Comparison of ENCODE assay signal across 21 mouse cellular contexts in genomic region chr3:85661926-85662813, GRCm38 (mm10).
A peak's percentile ranks its signal among the peaks of the same experiment; 100 is the strongest.
DNase-seq lines count a peak whose midpoint lies in the region; ATAC-seq and TF ChIP-seq lines count a peak whose summit lies in the region.
"Had no signal": no experiment of that assay in that cellular context is flagged by ENCODE, and none has a peak within 500 bp of the region (broad histone marks: within the 10 kb centered on the region; RNA-seq: fewer than 3 reads in every experiment).

No protein-coding gene starts in this region.

- H3K9ac ChIP-seq in midbrain, embryonic 11.5 days (ENCODE audit: low read length) = no peak overlapping the region
- no peak overlapping the region for H3K9ac ChIP-seq in midbrain, postnatal 0 days (replicated peaks; ENCODE audit: low read length, poor library complexity, severe bottlenecking)
- no peak overlapping the region for H3K9ac ChIP-seq in forebrain, postnatal 0 days

- no peak for DNase-seq in frontal cortex, postnatal 25 days (ENCODE audit: low spot score in 2 of 2)
- DNase-seq in midbrain, embryonic 11.5 days (ENCODE audit: low spot score, missing footprints) = peak; percentile 61
- DNase-seq in midbrain, postnatal 0 days (ENCODE audit: low spot score) = no peak
- DNase-seq in brain, embryonic 14.5 days (ENCODE audit: low read depth) = peak; percentile 62
- DNase-seq in forebrain, postnatal 0 days = peak; percentile 65
- no peak for DNase-seq in cerebellum, adult 9-11 months
- DNase-seq: adrenal gland, postnatal 14 days; cerebellum, adult 9-10 months; heart, postnatal 10 days; kidney, postnatal 25 days; retina, postnatal 1 day; thymus, adult 2 months; thymus, postnatal 4 days had no signal

- no peak overlapping the region for H3K27ac ChIP-seq in midbrain, embryonic 11.5 days (ENCODE audit: low read depth, low read length)
- no peak overlapping the region for H3K27ac ChIP-seq in midbrain, postnatal 0 days (ENCODE audit: low read depth, low read length)
- H3K27ac ChIP-seq in forebrain, postnatal 0 days (ENCODE audit: low read depth, low read length) = peak overlapping the region; percentile 79
- H3K27ac ChIP-seq: embryonic facial prominence, embryonic 10.5 days; hindbrain, postnatal 0 days; macrophage; midbrain, embryonic 10.5 days had no signal

- peak; percentile 57 for ATAC-seq in frontal cortex, adult (ENCODE audit: low TSS enrichment)
- ATAC-seq in midbrain, embryonic 11.5 days (ENCODE audit: low FRiP score) = no peak
- ATAC-seq in midbrain, postnatal 0 days (ENCODE audit: low FRiP score) = no peak
- peak; percentile 57 for ATAC-seq in forebrain, postnatal 0 days
- ATAC-seq: CD4-positive, CD25-positive, alpha-beta regulatory T cell, adult 4 months; hindbrain, postnatal 0 days; intestine, embryonic 16.5 days had no signal

- H3K36me3 ChIP-seq in midbrain, embryonic 11.5 days (ENCODE audit: control insufficient read depth, insufficient read depth, low read length) = no peaks in the 10 kb centered on the region
- no peaks in the 10 kb centered on the region for H3K36me3 ChIP-seq in midbrain, postnatal 0 days (ENCODE audit: insufficient read depth, low read length)
- no peaks in the 10 kb centered on the region for H3K36me3 ChIP-seq in forebrain, postnatal 0 days (ENCODE audit: insufficient read depth)
- H3K36me3 ChIP-seq: embryonic facial prominence, embryonic 10.5 days; midbrain, embryonic 10.5 days had no signal

- no peak for TF ChIP-seq POLR2A in brain, embryonic 14.5 days (IDR thresholded peaks at IDR 0.05; ENCODE audit: borderline replicate concordance, extremely low read depth, insufficient read depth, insufficient read length, poor library complexity, severe bottlenecking)

- H3K27me3 ChIP-seq in midbrain, embryonic 11.5 days (ENCODE audit: control insufficient read depth, insufficient read depth, low read length) = no peaks in the 10 kb centered on the region
- H3K27me3 ChIP-seq in midbrain, postnatal 0 days (ENCODE audit: insufficient read depth, low read length) = no peaks in the 10 kb centered on the region
- no peaks in the 10 kb centered on the region for H3K27me3 ChIP-seq in forebrain, postnatal 0 days (ENCODE audit: insufficient read depth, low read length)

- 84% methylated on average over 10 of the region's 10 CpGs for WGBS in midbrain, embryonic 11.5 days
- 73% methylated on average over 10 of the region's 10 CpGs for WGBS in midbrain, postnatal 0 days
- WGBS in forebrain, postnatal 0 days = 37% methylated on average over 10 of the region's 10 CpGs

- no peak for TF ChIP-seq CTCF in midbrain, postnatal 0 days (IDR thresholded peaks at IDR 0.05)
- no peak for TF ChIP-seq CTCF in brain, embryonic 14.5 days (IDR thresholded peaks at IDR 0.05; ENCODE audit: borderline replicate concordance, extremely low read depth, insufficient read depth, insufficient read length)
- no peak for TF ChIP-seq CTCF in forebrain, postnatal 0 days (IDR thresholded peaks at IDR 0.05; ENCODE audit: low read depth)

- H3K4me3 ChIP-seq in midbrain, embryonic 11.5 days (ENCODE audit: low read depth, low read length) = no peak overlapping the region
- H3K4me3 ChIP-seq in midbrain, postnatal 0 days (ENCODE audit: low read depth, low read length) = no peak overlapping the region
- H3K4me3 ChIP-seq in forebrain, postnatal 0 days (ENCODE audit: low read depth, low read length) = no peak overlapping the region
- H3K4me3 ChIP-seq: embryonic facial prominence, embryonic 10.5 days; midbrain, embryonic 10.5 days had no signal

- H3K4me2 ChIP-seq in midbrain, embryonic 11.5 days = no peak overlapping the region
- H3K4me2 ChIP-seq in midbrain, postnatal 0 days (ENCODE audit: low read depth, low read length, poor library complexity, severe bottlenecking) = no peak overlapping the region
- H3K4me2 ChIP-seq in forebrain, postnatal 0 days (ENCODE audit: low read depth) = no peak overlapping the region
- H3K4me2 ChIP-seq: heart, embryonic 11.5 days had no signal

- no peaks in the 10 kb centered on the region for H3K4me1 ChIP-seq in midbrain, embryonic 11.5 days (ENCODE audit: control insufficient read depth, insufficient read depth, low read length)
- H3K4me1 ChIP-seq in midbrain, postnatal 0 days (ENCODE audit: insufficient read depth, low read length) = no peaks in the 10 kb centered on the region
- H3K4me1 ChIP-seq in forebrain, postnatal 0 days (ENCODE audit: insufficient read depth) = peaks cover 12% of the 10 kb centered on the region
- H3K4me1 ChIP-seq: midbrain, embryonic 10.5 days had no signal

- H3K9me3 ChIP-seq in midbrain, embryonic 11.5 days (ENCODE audit: control insufficient read depth, low read length) = no peaks in the 10 kb centered on the region
- no peaks in the 10 kb centered on the region for H3K9me3 ChIP-seq in midbrain, postnatal 0 days (ENCODE audit: low read length)
- no peaks in the 10 kb centered on the region for H3K9me3 ChIP-seq in forebrain, postnatal 0 days (ENCODE audit: low read length)
- H3K9me3 ChIP-seq: embryonic facial prominence, embryonic 10.5 days; midbrain, embryonic 10.5 days had no signal

Comparison
In these comparisons a context has a peak if more than half of its experiments do, and no peak if none do; other contexts are left out.
1. DNase-seq: peak in midbrain, embryonic 11.5 days (single experiment), brain, embryonic 14.5 days (single experiment) and forebrain, postnatal 0 days (single experiment); none in frontal cortex, postnatal 25 days (0 of 2), midbrain, postnatal 0 days (single experiment) and cerebellum, adult 9-11 months (single experiment).
2. ATAC-seq: peak in frontal cortex, adult (single experiment) and forebrain, postnatal 0 days (single experiment); none in midbrain, embryonic 11.5 days (single experiment) and midbrain, postnatal 0 days (single experiment).